Mouse (Mus musculus): ENCODE measurements around the gene Mrs2. TPM values are rescaled to one million over a fixed set of nuclear protein-coding genes. Genes with fewer than 3 reads are reported as not detected.
"Not testable (repeated sequence)": the region's sequence is repeated elsewhere in the genome, so short reads cannot be mapped to it uniquely, and the experiment has no call there.

Gene Mrs2
- polyA plus RNA-seq, 1 experiment from 2014 or later, result 26.6 TPM

GRCm38 (mm10) chr13:24993160-24993559 lies 27.0 kb downstream of the Mrs2 start:
- H3K36me3 ChIP-seq (replicated peaks; ENCODE audit: control insufficient read depth, insufficient read depth), result peaks cover 88% of the 10 kb centered on the region
- H3K4me3 ChIP-seq (replicated peaks; ENCODE audit: low read length), result no peak overlapping the region
- no peak overlapping the region for H3K27ac ChIP-seq
- ATAC-seq (ENCODE audit: low FRiP score) (no peak), DNase-seq (ENCODE audit: low spot score) (no peak)
- no peak overlapping the region for H3K9ac ChIP-seq
- H3K27me3 ChIP-seq (ENCODE audit: control insufficient read depth, insufficient read depth, low read length), result no peaks in the 10 kb centered on the region
- H3K4me2 ChIP-seq (replicated peaks), result no peak overlapping the region
- H3K4me1 ChIP-seq (replicated peaks; ENCODE audit: control insufficient read depth, insufficient read depth, low read length), result no peaks in the 10 kb centered on the region
- H3K9me3 ChIP-seq (ENCODE audit: control insufficient read depth, low read length), result no peaks in the 10 kb centered on the region
- WGBS, result 22% methylated on average over 2 of the region's 2 CpGs

- DNase-seq (ENCODE audit: low spot score) (no peak), ATAC-seq (ENCODE audit: low FRiP score) (no peak)
- Histone ChIP-seq H3K27ac (no peak overlapping the region), H3K9me3 (ENCODE audit: control insufficient read depth, low read length) (no peaks in the 10 kb centered on the region), H3K4me3 (replicated peaks; ENCODE audit: low read length) (no peak overlapping the region), H3K4me1 (replicated peaks; ENCODE audit: control insufficient read depth, insufficient read depth, low read length) (no peaks in the 10 kb centered on the region), H3K9ac (no peak overlapping the region), H3K27me3 (ENCODE audit: control insufficient read depth, insufficient read depth, low read length) (no peaks in the 10 kb centered on the region), H3K4me2 (replicated peaks) (no peak overlapping the region), H3K36me3 (replicated peaks; ENCODE audit: control insufficient read depth, insufficient read depth) (peaks cover 52% of the 10 kb centered on the region)
- 81% methylated on average over 6 of the region's 6 CpGs for WGBS
Measured at GRCm38 (mm10) chr13:24989006-24989405, 31.2 kb downstream of the Mrs2 start.

GRCm38 (mm10) chr13:24988391-24988790 lies 31.8 kb downstream of the Mrs2 start:
- Histone ChIP-seq H3K4me3 (replicated peaks; ENCODE audit: low read length) (no peak overlapping the region), H3K4me1 (replicated peaks; ENCODE audit: control insufficient read depth, insufficient read depth, low read length) (no peaks in the 10 kb centered on the region), H3K36me3 (replicated peaks; ENCODE audit: control insufficient read depth, insufficient read depth) (peaks cover 46% of the 10 kb centered on the region), H3K9me3 (ENCODE audit: control insufficient read depth, low read length) (no peaks in the 10 kb centered on the region), H3K4me2 (replicated peaks) (no peak overlapping the region), H3K9ac (no peak overlapping the region), H3K27ac (no peak overlapping the region), H3K27me3 (ENCODE audit: control insufficient read depth, insufficient read depth, low read length) (no peaks in the 10 kb centered on the region)
- ATAC-seq (ENCODE audit: low FRiP score) (peak; percentile 60), DNase-seq (ENCODE audit: low spot score) (peak; percentile 64)
- WGBS, result 40% methylated on average over 7 of the region's 7 CpGs

- Histone ChIP-seq H3K4me1 (replicated peaks; ENCODE audit: control insufficient read depth, insufficient read depth, low read length) (no peaks in the 10 kb centered on the region), H3K9ac (no peak overlapping the region), H3K27me3 (ENCODE audit: control insufficient read depth, insufficient read depth, low read length) (no peaks in the 10 kb centered on the region), H3K4me3 (replicated peaks; ENCODE audit: low read length) (no peak overlapping the region), H3K27ac (no peak overlapping the region), H3K36me3 (replicated peaks; ENCODE audit: control insufficient read depth, insufficient read depth) (peaks cover 17% of the 10 kb centered on the region), H3K4me2 (replicated peaks) (no peak overlapping the region), H3K9me3 (ENCODE audit: control insufficient read depth, low read length) (no peaks in the 10 kb centered on the region)
- DNase-seq (ENCODE audit: low spot score) (no peak), ATAC-seq (ENCODE audit: low FRiP score) (peak; percentile 49; the same call in 1 of the 2 replicates)
- 52% methylated on average over 2 of the region's 2 CpGs for WGBS
Measured at GRCm38 (mm10) chr13:24985435-24985834, 34.7 kb downstream of the Mrs2 start.

- Histone ChIP-seq H3K27me3 (ENCODE audit: control insufficient read depth, insufficient read depth, low read length) (no peaks in the 10 kb centered on the region), H3K27ac (no peak overlapping the region), H3K4me1 (replicated peaks; ENCODE audit: control insufficient read depth, insufficient read depth, low read length) (no peaks in the 10 kb centered on the region), H3K9me3 (ENCODE audit: control insufficient read depth, low read length) (no peaks in the 10 kb centered on the region), H3K9ac (no peak overlapping the region), H3K36me3 (replicated peaks; ENCODE audit: control insufficient read depth, insufficient read depth) (no peaks in the 10 kb centered on the region), H3K4me3 (replicated peaks; ENCODE audit: low read length) (no peak overlapping the region), H3K4me2 (replicated peaks) (no peak overlapping the region)
- 92% methylated on average over 6 of the region's 6 CpGs for WGBS
- ATAC-seq (ENCODE audit: low FRiP score) (no peak), DNase-seq (ENCODE audit: low spot score) (no peak)
Measured at GRCm38 (mm10) chr13:24981031-24981430, 39.1 kb downstream of the Mrs2 start.

GRCm38 (mm10) chr13:24977820-24978342 lies 42.3 kb downstream of the Mrs2 start:
- Histone ChIP-seq H3K27me3 (ENCODE audit: control insufficient read depth, insufficient read depth, low read length) (no peaks in the 10 kb centered on the region), H3K4me1 (replicated peaks; ENCODE audit: control insufficient read depth, insufficient read depth, low read length) (no peaks in the 10 kb centered on the region), H3K27ac (no peak overlapping the region), H3K9ac (no peak overlapping the region), H3K36me3 (replicated peaks; ENCODE audit: control insufficient read depth, insufficient read depth) (no peaks in the 10 kb centered on the region), H3K4me3 (replicated peaks; ENCODE audit: low read length) (no peak overlapping the region), H3K4me2 (replicated peaks) (no peak overlapping the region), H3K9me3 (ENCODE audit: control insufficient read depth, low read length) (no peaks in the 10 kb centered on the region)
- 85% methylated on average over 5 of the region's 5 CpGs for WGBS
- no peak for ATAC-seq (ENCODE audit: low FRiP score)
- no peak for DNase-seq (ENCODE audit: low spot score)

- Histone ChIP-seq H3K27me3 (ENCODE audit: control insufficient read depth, insufficient read depth, low read length) (no peaks in the 10 kb centered on the region), H3K4me1 (replicated peaks; ENCODE audit: control insufficient read depth, insufficient read depth, low read length) (no peaks in the 10 kb centered on the region), H3K36me3 (replicated peaks; ENCODE audit: control insufficient read depth, insufficient read depth) (no peaks in the 10 kb centered on the region), H3K4me2 (replicated peaks) (no peak overlapping the region), H3K4me3 (replicated peaks; ENCODE audit: low read length) (no peak overlapping the region), H3K9me3 (ENCODE audit: control insufficient read depth, low read length) (no peaks in the 10 kb centered on the region), H3K27ac (no peak overlapping the region), H3K9ac (no peak overlapping the region)
- peak; percentile 52; the same call in 1 of the 2 replicates for ATAC-seq (ENCODE audit: low FRiP score)
- no peak for DNase-seq (ENCODE audit: low spot score)
- 64% methylated on average over 4 of the region's 4 CpGs for WGBS
Measured at GRCm38 (mm10) chr13:24976384-24976783, 43.8 kb downstream of the Mrs2 start.

- 90% methylated on average over 3 of the region's 3 CpGs for WGBS
Measured at GRCm38 (mm10) chr13:24971776-24972175, 48.4 kb downstream of the Mrs2 start.

GRCm38 (mm10) chr13:24965846-24966201 lies 54.4 kb downstream of the Mrs2 start:
- no peaks in the 10 kb centered on the region for H3K36me3 ChIP-seq (replicated peaks; ENCODE audit: control insufficient read depth, insufficient read depth)
- peak overlapping the region; percentile 20; the same call in 1 of the 2 replicates for H3K9ac ChIP-seq
- DNase-seq (ENCODE audit: low spot score) (no peak), ATAC-seq (ENCODE audit: low FRiP score) (0 out of 2 replicates have a peak, but pooled peaks have one; percentile 37)
- peak overlapping the region; percentile 17 for H3K4me3 ChIP-seq (replicated peaks; ENCODE audit: low read length)
- 42% methylated on average over 5 of the region's 5 CpGs for WGBS
- H3K4me1 ChIP-seq (replicated peaks; ENCODE audit: control insufficient read depth, insufficient read depth, low read length), result no peaks in the 10 kb centered on the region; the same call in 1 of the 2 replicates
- H3K4me2 ChIP-seq (replicated peaks), result peak overlapping the region; percentile 45
- no peak overlapping the region for H3K27ac ChIP-seq
- no peaks in the 10 kb centered on the region for H3K9me3 ChIP-seq (ENCODE audit: control insufficient read depth, low read length)
- H3K27me3 ChIP-seq (ENCODE audit: control insufficient read depth, insufficient read depth, low read length), result no peaks in the 10 kb centered on the region

More at GRCm38 (mm10) chr13:24971776-24972175, 48.4 kb downstream of the Mrs2 start:
- H3K4me3 ChIP-seq (replicated peaks; ENCODE audit: low read length); H3K9me3 ChIP-seq (ENCODE audit: control insufficient read depth, low read length); H3K4me1 ChIP-seq (replicated peaks; ENCODE audit: control insufficient read depth, insufficient read depth, low read length); ATAC-seq (ENCODE audit: low FRiP score); H3K27ac ChIP-seq; DNase-seq (ENCODE audit: low spot score); H3K9ac ChIP-seq; H3K27me3 ChIP-seq (ENCODE audit: control insufficient read depth, insufficient read depth, low read length); H3K4me2 ChIP-seq (replicated peaks); H3K36me3 ChIP-seq (replicated peaks; ENCODE audit: control insufficient read depth, insufficient read depth): not testable (repeated sequence)
